Mouse (Mus musculus) heart, postnatal 0 days (tissue): ENCODE measurements around the gene Stfa1. TPM values are rescaled to one million over a fixed set of nuclear protein-coding genes. Genes with fewer than 3 reads are reported as not detected.

ENCODE experiments used
- ATAC-seq: fragments of 200-750 bp; cut with Nextera tagmentation; 2 replicates; pipeline ENCODE4 v1.8.0; 2017; ENCODE audit warnings: low read depth, moderate number of reproducible peaks, moderate library complexity; ENCODE audit not compliant: insufficient read depth
- DNase-seq: peaks from one replicate; pipeline ENCODE4 v3.0.0-alpha.2; 2016; ENCODE audit warnings: low spot score
- H3K27ac ChIP-seq: fragments of 300-500 bp; sonication (generic); 2 replicates; pipeline ENCODE4 v1.5.1; 2014; ENCODE audit warnings: low read depth, mild to moderate bottlenecking
- H3K27me3 ChIP-seq: fragments of 300-500 bp; sonication (generic); 2 replicates; pipeline ENCODE4 v1.6.1; 2014; ENCODE audit warnings: low read length, mixed read lengths; ENCODE audit not compliant: control insufficient read depth, insufficient read depth
- H3K36me3 ChIP-seq: fragments of 300-500 bp; sonication (generic); replicated peaks from 2 replicates; pipeline ENCODE4 v1.6.1; 2014; ENCODE audit warnings: low read length, mixed read lengths; ENCODE audit not compliant: control insufficient read depth, insufficient read depth
- H3K4me1 ChIP-seq: fragments of 300-500 bp; sonication (generic); 2 replicates; pipeline ENCODE4 v1.6.1; 2014; ENCODE audit warnings: antibody characterized with exemption; ENCODE audit not compliant: control insufficient read depth, insufficient read depth
- H3K4me2 ChIP-seq: fragments of 300-500 bp; sonication (generic); 2 replicates; pipeline ENCODE4 v1.6.1; 2014; ENCODE audit warnings: low read depth, mild to moderate bottlenecking, low read length, moderate library complexity
- H3K4me3 ChIP-seq: fragments of 300-500 bp; sonication (generic); 2 replicates; pipeline ENCODE4 v1.5.1; 2014; ENCODE audit warnings: low read depth, low read length
- H3K9ac ChIP-seq: fragments of 300-500 bp; sonication (generic); replicated peaks from 2 replicates; pipeline ENCODE4 v1.6.1; 2014; ENCODE audit warnings: low read depth, low read length, mixed read lengths
- H3K9me3 ChIP-seq: fragments of 300-500 bp; sonication (generic); replicated peaks from 2 replicates; pipeline ENCODE4 v1.6.1; 2016; ENCODE audit warnings: low read length; ENCODE audit not compliant: control insufficient read depth
- CTCF ChIP-seq: IDR thresholded peaks from 2 replicates; pipeline ENCODE4 v1.5.1; 2016; ENCODE audit warnings: antibody characterized with exemption, control low read depth, low read depth
- EP300 ChIP-seq: IDR thresholded peaks from 2 replicates; pipeline ENCODE4 v1.6.1; 2016; ENCODE audit warnings: antibody characterized with exemption, low read depth
- WGBS: fragments of 180-500 bp; shearing (Covaris S2); extraction: QIAGEN DNeasy Blood & Tissue Kit; methylation state at CpG from one replicate; pipeline ENCODE4 v1.1.7; 2014; 5-methylcytosine and 5-hydroxymethylcytosine counted together
- polyA plus RNA-seq: library from polyadenylated mRNA; unstranded; fragments of >200 nt; fragmentation: Nextera tagmentation; extraction: Ambion mirVana; gene quantifications from 2 replicates; pipeline ENCODE4 v1.2.1, GENCODE M21; 2015
- total RNA-seq: library from RNA; depleted of rRNA; stranded (reverse); fragments of >200 nt; gene quantifications from 2 replicates; pipeline ENCODE4 v1.2.3, GENCODE M21; 2014; ENCODE audit warnings: low replicate concordance; rRNA removed

The Stfa1 gene
- total and polyA plus RNA-seq, 2 experiments from 2014 or later, result 7.1 to 13.4 TPM

GRCm38 (mm10) chr16:36334232-36334631 is 57.5 kb downstream of the Stfa1 start, which contains the start of gene BC117090:
BC117090 (minus strand) TSS chr16:36334332.
- H3K27me3 ChIP-seq, result no peaks in the 10 kb centered on the region
- DNase-seq, result no peak
- no peak within 1 kb of the TSS for H3K9ac ChIP-seq
- TF ChIP-seq CTCF (no peak), EP300 (no peak)
- no peak within 1 kb of the TSS for H3K4me3 ChIP-seq
- H3K9me3 ChIP-seq, result no peaks in the 10 kb centered on the region
- no peak for ATAC-seq
- no peak within 1 kb of the TSS for H3K4me2 ChIP-seq
- H3K36me3 ChIP-seq, result no peaks in the 10 kb centered on the region
- no peaks in the 10 kb centered on the region for H3K4me1 ChIP-seq
- H3K27ac ChIP-seq, result no peak within 1 kb of the TSS
- 63% methylated on average over 3 of the region's 3 CpGs for WGBS

Other genes with a start within 250 kb of the Stfa1 start
- gene Wdr5b, start 235.8 kb upstream of the Stfa1 start, total RNA-seq, result 5.4 and 7.8 TPM in 2 replicates
- 5.8 and 6.8 TPM in 2 replicates for gene Wdr5b, start 235.8 kb upstream of the Stfa1 start, polyA plus RNA-seq
- gene Fam162a, start 205.4 kb upstream of the Stfa1 start, total RNA-seq, result 126 and 370 TPM in 2 replicates
- gene Fam162a, start 205.4 kb upstream of the Stfa1 start, polyA plus RNA-seq, result 755 and 772 TPM in 2 replicates
- 20.9 and 28.4 TPM in 2 replicates for gene Ccdc58, start 205.3 kb upstream of the Stfa1 start, total RNA-seq
- 79.2 and 82.6 TPM in 2 replicates for gene Ccdc58, start 205.3 kb upstream of the Stfa1 start, polyA plus RNA-seq
- not detected in 2 replicates for gene Csta1, start 145.7 kb upstream of the Stfa1 start, total RNA-seq
- gene Csta1, start 145.7 kb upstream of the Stfa1 start, polyA plus RNA-seq, result not detected in 2 replicates
- gene Stfa2l1, start 120.1 kb upstream of the Stfa1 start, total RNA-seq, result 1.3 TPM in 1 of 2 replicates, not detected in the other
- gene Stfa2l1, start 120.1 kb upstream of the Stfa1 start, polyA plus RNA-seq, result 1.7 and 2.4 TPM in 2 replicates
- not detected in 2 replicates for gene Gm5483, start 92.7 kb upstream of the Stfa1 start, total RNA-seq
- gene Gm5483, start 92.7 kb upstream of the Stfa1 start, polyA plus RNA-seq, result 3.1 and 4.5 TPM in 2 replicates
- not detected in 2 replicates for gene Gm5416, start 66.5 kb upstream of the Stfa1 start, total RNA-seq
- 0.89 TPM in 2 replicates for gene Gm5416, start 66.5 kb upstream of the Stfa1 start, polyA plus RNA-seq
- not detected in 2 replicates for gene 2010005H15Rik, start 55.5 kb upstream of the Stfa1 start, total RNA-seq
- 0.48 and 1.0 TPM in 2 replicates for gene 2010005H15Rik, start 55.5 kb upstream of the Stfa1 start, polyA plus RNA-seq
- gene BC117090, start 57.4 kb downstream of the Stfa1 start, total RNA-seq, result not detected in 2 replicates
- not detected in 2 replicates for gene BC117090, start 57.4 kb downstream of the Stfa1 start, polyA plus RNA-seq
- 12.9 TPM in 1 of 2 replicates, not detected in the other for gene BC100530, start 90.8 kb downstream of the Stfa1 start, total RNA-seq
- gene BC100530, start 90.8 kb downstream of the Stfa1 start, polyA plus RNA-seq, result 4.7 TPM in 2 replicates
- not detected in 2 replicates for gene Stfa2, start 131.5 kb downstream of the Stfa1 start, total RNA-seq
- 1.4 and 1.8 TPM in 2 replicates for gene Stfa2, start 131.5 kb downstream of the Stfa1 start, polyA plus RNA-seq
- not detected in 2 replicates for gene Stfa3, start 178.4 kb downstream of the Stfa1 start, total RNA-seq
- 0.78 and 1.4 TPM in 2 replicates for gene Stfa3, start 178.4 kb downstream of the Stfa1 start, polyA plus RNA-seq